Mouse (Mus musculus) layer of hippocampus, adult 9-11 months (tissue): ENCODE measurements around the gene Etl4.
A peak's percentile ranks its signal among the peaks of the same experiment; 100 is the strongest.
"Not testable (repeated sequence)": the region's sequence is repeated elsewhere in the genome, so short reads cannot be mapped to it uniquely, and the experiment has no call there.

ENCODE experiments used
- DNase-seq: peaks from one replicate; pipeline ENCODE4 v3.0.0; 2022

Gene Etl4

GRCm38 (mm10) chr2:20661841-20662240 is 752.3 kb downstream of the Etl4 start:
- no peak for DNase-seq

- no peak for DNase-seq
These were observed 753.1 kb downstream of the Etl4 start for GRCm38 (mm10) chr2:20662696-20663095.

GRCm38 (mm10) chr2:20665309-20665971 is 755.9 kb downstream of the Etl4 start:
- no peak for DNase-seq

GRCm38 (mm10) chr2:20666051-20666478 is 756.5 kb downstream of the Etl4 start:
- DNase-seq = no peak

- no peak for DNase-seq
These were observed 758.3 kb downstream of the Etl4 start for GRCm38 (mm10) chr2:20667876-20668275.

GRCm38 (mm10) chr2:20668276-20669030 is 758.9 kb downstream of the Etl4 start:
- not testable (repeated sequence) for DNase-seq

- no peak for DNase-seq
These were observed 759.8 kb downstream of the Etl4 start for GRCm38 (mm10) chr2:20669367-20669766.

GRCm38 (mm10) chr2:20671546-20672255 is 762.1 kb downstream of the Etl4 start:
- no peak for DNase-seq

- no peak for DNase-seq
These were observed 762.7 kb downstream of the Etl4 start for GRCm38 (mm10) chr2:20672281-20672680.

- peak; percentile 57 for DNase-seq
These were observed 763.4 kb downstream of the Etl4 start for GRCm38 (mm10) chr2:20672803-20673603.

GRCm38 (mm10) chr2:20676379-20676778 is 766.8 kb downstream of the Etl4 start:
- no peak for DNase-seq

GRCm38 (mm10) chr2:20678793-20679192 is 769.2 kb downstream of the Etl4 start:
- DNase-seq = no peak

GRCm38 (mm10) chr2:20682203-20682602 is 772.6 kb downstream of the Etl4 start:
- not testable (repeated sequence) for DNase-seq

- DNase-seq = no peak
These were observed 779.8 kb downstream of the Etl4 start for GRCm38 (mm10) chr2:20689389-20689788.

GRCm38 (mm10) chr2:20692898-20693297 is 783.3 kb downstream of the Etl4 start:
- no peak for DNase-seq

- DNase-seq = no peak
These were observed 784.2 kb downstream of the Etl4 start for GRCm38 (mm10) chr2:20693772-20694171.

GRCm38 (mm10) chr2:20697719-20698118 is 788.1 kb downstream of the Etl4 start:
- DNase-seq = peak; percentile 18

- no peak for DNase-seq
These were observed 795.5 kb downstream of the Etl4 start for GRCm38 (mm10) chr2:20705110-20705509.

GRCm38 (mm10) chr2:20710589-20710988 is 801.0 kb downstream of the Etl4 start:
- DNase-seq = no peak

- DNase-seq = no peak
These were observed 801.4 kb downstream of the Etl4 start for GRCm38 (mm10) chr2:20711024-20711423.

- DNase-seq = peak; percentile 20
These were observed 809.5 kb downstream of the Etl4 start for GRCm38 (mm10) chr2:20719105-20719504.

GRCm38 (mm10) chr2:20721098-20721497 is 811.5 kb downstream of the Etl4 start:
- DNase-seq = no peak
